Mouse (Mus musculus) ES-E14 (cell line): ENCODE results near the gene Pole.

Source experiments
- CHD2 ChIP-seq: IDR thresholded peaks from 2 replicates; pipeline ENCODE4 v1.6.1; 2014; ENCODE audit warnings: mild to moderate bottlenecking, low read depth, low read length, inconsistent platforms
- HCFC1 ChIP-seq: IDR thresholded peaks from 2 replicates; pipeline ENCODE4 v1.6.1; 2012; ENCODE audit warnings: low read length, inconsistent platforms, borderline replicate concordance; ENCODE audit not compliant: insufficient read depth
- MAFK ChIP-seq: IDR thresholded peaks from 2 replicates; pipeline ENCODE4 v1.6.1; 2014; ENCODE audit warnings: mild to moderate bottlenecking, low read depth, low read length, inconsistent platforms; ENCODE audit not compliant: insufficient read depth
- ZC3H11A ChIP-seq: IDR thresholded peaks from 2 replicates; pipeline ENCODE4 v1.6.1; 2012; ENCODE audit warnings: low read depth, mild to moderate bottlenecking, inconsistent platforms, low read length, borderline replicate concordance
- ZNF384 ChIP-seq: IDR thresholded peaks from 2 replicates; pipeline ENCODE4 v1.6.1; 2012; ENCODE audit warnings: low read depth, low read length, inconsistent platforms

DNA sequence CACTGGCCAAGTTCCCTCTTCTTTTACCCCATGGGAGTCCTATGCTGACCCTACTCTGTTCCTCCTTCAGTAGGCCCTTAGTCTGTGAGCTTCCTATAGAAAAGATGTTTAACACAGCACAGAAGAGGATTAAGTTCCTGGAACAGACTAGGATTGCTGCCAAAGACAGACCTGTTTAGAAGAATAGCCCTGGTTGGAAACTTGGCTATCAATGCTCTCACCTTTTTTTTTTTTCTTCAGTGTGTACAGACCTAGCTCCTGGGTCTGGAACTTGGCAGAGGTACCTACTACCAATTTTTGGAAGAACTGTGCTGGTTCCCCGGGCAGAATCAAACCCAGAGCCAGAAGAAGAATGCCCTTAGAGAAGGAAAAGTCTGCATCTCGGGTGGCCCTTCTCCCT lies 9.7 kb upstream of the Pole start:
- TF ChIP-seq ZNF384 (no peak), MAFK (no peak), ZC3H11A (no peak), CHD2 (no peak), HCFC1 (no peak)
